Mouse (Mus musculus) liver, adult 2 months (tissue): ENCODE measurements around the gene Actr10.

ENCODE experiments used
- CTCF ChIP-seq: fragments of 200-500 bp; IDR thresholded peaks from 2 replicates; pipeline ENCODE4 v1.5.1; 2011; ENCODE audit warnings: low read depth, low read length, control low read depth
- POLR2A ChIP-seq: fragments of 200-500 bp; IDR thresholded peaks from 2 replicates; pipeline ENCODE4 v1.6.1; 2011; ENCODE audit warnings: low read length, control low read depth; ENCODE audit not compliant: insufficient read depth; ENCODE audit errors: extremely low read depth

DNA sequence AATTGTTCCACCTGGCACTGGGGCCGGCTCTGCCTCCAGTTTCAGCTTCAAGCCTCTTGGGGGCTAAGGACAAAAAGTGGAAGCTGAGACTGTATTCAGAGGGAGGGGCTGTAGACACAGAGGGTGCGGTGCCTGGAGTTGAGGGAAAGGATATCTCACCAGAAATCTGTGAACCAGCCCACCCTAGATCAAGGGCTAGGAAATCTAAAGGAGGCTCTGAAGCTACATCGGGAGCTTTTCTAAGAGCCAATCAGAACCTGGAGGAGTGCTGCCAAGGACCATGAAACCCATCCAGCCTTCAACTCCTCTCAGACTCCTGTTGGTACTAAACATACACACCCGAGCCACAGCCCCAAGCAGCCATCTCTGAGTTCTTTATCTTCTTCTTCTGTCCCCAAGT is 29.6 kb upstream of the Actr10 start:
- no peak for TF ChIP-seq CTCF
- no peak for TF ChIP-seq POLR2A
